Mouse (Mus musculus) heart, embryonic 16.5 days (tissue): Measurements from ENCODE around the gene Olfr523. TPM values are rescaled to one million over a fixed set of nuclear protein-coding genes. Genes with fewer than 3 reads are reported as not detected.

Source experiments
- ATAC-seq: fragments of 200-750 bp; cut with Nextera tagmentation; replicated peaks from 2 replicates; pipeline ENCODE4 v1.8.0; 2017; ENCODE audit warnings: moderate number of reproducible peaks; ENCODE audit not compliant: insufficient read depth, low FRiP score; ENCODE audit errors: extremely low read depth
- H3K27ac ChIP-seq: fragments of 300-500 bp; sonication (generic); 2 replicates; pipeline ENCODE4 v1.5.1; 2014; ENCODE audit warnings: mild to moderate bottlenecking, low read length, control low read depth, moderate library complexity
- H3K27me3 ChIP-seq: fragments of 300-500 bp; sonication (generic); 2 replicates; pipeline ENCODE4 v1.6.1; 2014; ENCODE audit warnings: low read length, mixed read lengths; ENCODE audit not compliant: control insufficient read depth, insufficient read depth
- H3K36me3 ChIP-seq: fragments of 300-500 bp; sonication (generic); 2 replicates; pipeline ENCODE4 v1.6.1; 2014; ENCODE audit not compliant: control insufficient read depth, insufficient read depth
- H3K4me1 ChIP-seq: fragments of 300-500 bp; sonication (generic); 2 replicates; pipeline ENCODE4 v1.6.1; 2014; ENCODE audit warnings: low read length, mixed read lengths; ENCODE audit not compliant: control insufficient read depth, insufficient read depth
- H3K4me2 ChIP-seq: fragments of 300-500 bp; sonication (generic); 2 replicates; pipeline ENCODE4 v1.6.1; 2014; ENCODE audit warnings: low read depth, mild to moderate bottlenecking, control low read depth, low read length
- H3K4me3 ChIP-seq: fragments of 300-500 bp; sonication (generic); 2 replicates; pipeline ENCODE4 v1.5.1; 2014; ENCODE audit warnings: mild to moderate bottlenecking, control low read depth, low read length
- H3K9ac ChIP-seq: fragments of 300-500 bp; sonication (generic); 2 replicates; pipeline ENCODE4 v1.6.1; 2014; ENCODE audit warnings: low read length, control low read depth
- H3K9me3 ChIP-seq: fragments of 300-500 bp; sonication (generic); replicated peaks from 2 replicates; pipeline ENCODE4 v1.6.1; 2016; ENCODE audit warnings: low read length; ENCODE audit not compliant: control insufficient read depth
- WGBS: fragments of 180-500 bp; shearing (Covaris S2); extraction: QIAGEN DNeasy Blood & Tissue Kit; methylation state at CpG from one replicate; pipeline ENCODE4 v1.1.7; 2014; 5-methylcytosine and 5-hydroxymethylcytosine counted together
- polyA plus RNA-seq: library from polyadenylated mRNA; unstranded; fragments of >200 nt; fragmentation: Nextera tagmentation; extraction: Ambion mirVana; gene quantifications from 2 replicates; pipeline ENCODE4 v1.2.1, GENCODE M21; 2015

Gene Olfr523
- polyA plus RNA-seq, 1 experiment from 2014 or later: not detected

DNA sequence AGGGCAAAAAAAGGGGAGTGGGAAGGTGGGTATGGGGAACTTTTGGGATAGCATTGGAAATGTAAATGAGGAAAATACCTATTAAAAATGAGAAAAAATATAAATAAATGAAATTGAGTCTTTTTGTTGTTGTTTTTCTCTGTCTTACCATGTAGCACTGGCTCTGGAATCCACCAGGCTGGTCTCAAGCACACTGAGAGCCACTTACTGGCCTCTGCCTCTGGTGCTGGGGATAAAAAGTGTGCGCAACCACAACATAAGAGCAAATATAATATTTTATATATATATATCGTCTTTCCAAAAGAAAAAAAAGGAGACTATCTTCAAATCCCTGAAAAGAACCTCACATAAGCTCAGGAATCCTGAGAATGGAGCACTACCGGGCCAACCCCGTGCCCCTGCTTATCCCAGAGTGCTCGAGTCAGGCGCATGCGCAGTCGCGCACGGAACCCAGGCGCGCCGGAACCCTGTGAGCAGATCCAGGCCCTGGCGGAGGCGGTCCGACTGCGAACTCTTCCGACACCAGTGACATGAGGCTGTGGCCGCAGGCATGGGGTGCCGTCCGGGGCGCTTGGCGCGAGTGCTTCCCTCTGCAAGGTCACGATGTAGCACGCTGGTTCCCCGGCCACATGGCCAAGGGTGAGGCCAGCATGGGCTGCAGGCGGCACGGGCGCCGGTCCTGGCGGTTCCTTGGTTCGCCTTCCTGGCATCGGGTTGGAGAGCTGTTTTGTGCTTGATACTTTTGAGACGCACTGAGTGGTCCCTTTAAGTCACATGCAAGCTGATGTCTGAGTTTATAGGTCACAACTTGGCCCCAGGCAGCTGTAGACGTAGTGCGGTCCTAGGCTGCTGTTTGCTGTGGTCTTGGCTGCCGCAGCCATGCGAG is 35.6 kb upstream of the Olfr523 start, which contains the start of gene Mtg1:
Gene Mtg1, plus strand, starts transcription at position 430 of the 886 bp plus-strand sequence.
- Histone ChIP-seq H3K4me1 (peaks cover 4% of the 10 kb centered on the region), H3K9ac (peak within 1 kb of the TSS; percentile 88), H3K4me3 (peak within 1 kb of the TSS; percentile 81), H3K9me3 (no peaks in the 10 kb centered on the region), H3K36me3 (peaks cover 3% of the 10 kb centered on the region; the same call in 1 of the 2 replicates), H3K27me3 (no peaks in the 10 kb centered on the region), H3K4me2 (peak within 1 kb of the TSS; percentile 83), H3K27ac (peak within 1 kb of the TSS; percentile 83)
- ATAC-seq: peak; percentile 97
- 2% methylated on average over 39 of the region's 39 CpGs for WGBS

DNA sequence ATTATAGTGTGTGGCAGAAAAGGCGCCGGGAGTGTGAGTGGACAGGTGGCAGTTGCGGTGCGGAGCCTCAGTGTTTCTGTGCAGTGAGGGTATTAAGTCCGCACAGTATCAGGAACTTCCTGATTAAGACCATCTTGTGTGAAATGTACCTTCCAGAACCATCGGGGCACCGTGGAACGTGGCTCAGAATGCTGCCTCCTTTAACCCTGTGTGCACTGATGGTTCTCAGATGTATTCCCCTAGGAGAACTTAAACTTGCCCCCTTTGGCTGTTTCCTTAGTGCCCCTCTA is 35.1 kb upstream of the Olfr523 start:
- WGBS: 0% methylated on average over 8 of the region's 8 CpGs

DNA sequence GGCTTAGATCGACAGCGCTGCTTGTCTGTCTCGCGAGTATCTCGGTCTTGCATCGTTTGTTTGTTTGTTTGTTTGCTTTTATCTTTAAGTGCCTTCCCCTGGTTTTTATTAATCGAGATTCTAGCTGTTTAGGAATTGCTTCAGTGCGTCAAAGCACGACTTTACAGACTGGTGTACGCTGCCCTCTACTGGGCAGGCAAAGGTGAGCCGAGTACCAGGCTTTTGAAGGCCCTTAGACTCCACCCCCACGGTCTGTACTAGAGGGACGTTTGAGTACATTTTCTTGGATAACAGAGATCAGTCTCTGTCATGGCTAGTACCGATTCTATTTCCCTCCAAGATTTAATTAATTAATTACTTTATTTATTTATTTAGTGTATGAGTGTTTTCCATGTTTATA is 31.7 kb upstream of the Olfr523 start:
- Histone ChIP-seq H3K9me3 (no peaks in the 10 kb centered on the region), H3K4me1 (peaks cover 4% of the 10 kb centered on the region), H3K4me3 (no peak overlapping the region), H3K4me2 (no peak overlapping the region), H3K36me3 (no peaks in the 10 kb centered on the region), H3K9ac (no peak overlapping the region), H3K27me3 (no peaks in the 10 kb centered on the region), H3K27ac (no peak overlapping the region)
- no peak for ATAC-seq
- 6% methylated on average over 14 of the region's 14 CpGs for WGBS

More for the DNA sequence above, 35.1 kb upstream of the Olfr523 start:
- no peaks in the 10 kb centered on the region for H3K9me3 ChIP-seq
- no peaks in the 10 kb centered on the region for H3K27me3 ChIP-seq
- H3K27ac ChIP-seq: peak overlapping the region; percentile 83
- no peak for ATAC-seq
- H3K36me3 ChIP-seq: peaks cover 3% of the 10 kb centered on the region; the same call in 1 of the 2 replicates
- H3K4me1 ChIP-seq: peaks cover 4% of the 10 kb centered on the region
- peak overlapping the region; percentile 81 for H3K4me3 ChIP-seq
- peak overlapping the region; percentile 83 for H3K4me2 ChIP-seq
- peak overlapping the region; percentile 88 for H3K9ac ChIP-seq

GRCm38 (mm10) chr7:140144550-140144949 is 28.5 kb upstream of the Olfr523 start:
- H3K4me2 ChIP-seq: no peak overlapping the region
- no peak overlapping the region for H3K27ac ChIP-seq
- H3K4me1 ChIP-seq: no peaks in the 10 kb centered on the region
- peaks cover 6% of the 10 kb centered on the region for H3K36me3 ChIP-seq
- no peaks in the 10 kb centered on the region for H3K27me3 ChIP-seq
- no peak for ATAC-seq
- H3K4me3 ChIP-seq: no peak overlapping the region
- H3K9ac ChIP-seq: no peak overlapping the region
- no peaks in the 10 kb centered on the region for H3K9me3 ChIP-seq
- 84% methylated on average over 4 of the region's 4 CpGs for WGBS

- H3K36me3 ChIP-seq: no peaks in the 10 kb centered on the region
- ATAC-seq: no peak
These were observed 19.6 kb upstream of the Olfr523 start for GRCm38 (mm10) chr7:140153383-140153782.

DNA sequence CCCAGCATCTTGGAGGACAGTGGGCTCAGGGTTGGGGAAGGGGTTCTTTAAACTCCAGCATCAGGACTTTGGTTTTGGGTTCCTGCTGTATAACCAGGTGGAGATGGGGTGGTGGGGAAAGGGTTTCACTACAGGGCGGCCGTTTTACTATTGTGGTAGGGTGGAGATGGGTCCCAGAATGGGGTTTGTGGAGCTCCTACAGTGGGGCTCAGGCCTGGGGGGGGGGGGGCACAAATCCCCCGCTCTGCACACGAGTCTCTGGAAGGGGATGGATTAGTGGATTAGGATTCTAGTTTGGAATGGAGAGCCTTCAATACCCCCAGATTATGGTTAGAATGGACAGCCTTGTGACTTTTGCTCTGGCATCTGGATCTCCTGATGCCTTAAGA is 19.2 kb upstream of the Olfr523 start:
- H3K27me3 ChIP-seq: peaks cover 37% of the 10 kb centered on the region
- peaks cover 9% of the 10 kb centered on the region for H3K4me1 ChIP-seq
- 23% methylated on average over 4 of the region's 4 CpGs for WGBS
- no peak overlapping the region for H3K27ac ChIP-seq
- ATAC-seq: no peak
- no peaks in the 10 kb centered on the region for H3K36me3 ChIP-seq
- H3K9ac ChIP-seq: peak overlapping the region; percentile 58; the same call in 1 of the 2 replicates
- H3K4me2 ChIP-seq: peak overlapping the region; percentile 48
- no peak overlapping the region; the same call in 1 of the 2 replicates for H3K4me3 ChIP-seq
- no peaks in the 10 kb centered on the region for H3K9me3 ChIP-seq

More at GRCm38 (mm10) chr7:140153383-140153782, 19.6 kb upstream of the Olfr523 start:
- Histone ChIP-seq H3K27ac (no peak overlapping the region), H3K9ac (peak overlapping the region; percentile 58), H3K4me3 (peak overlapping the region; percentile 38), H3K4me1 (peaks cover 9% of the 10 kb centered on the region), H3K9me3 (no peaks in the 10 kb centered on the region), H3K27me3 (peaks cover 37% of the 10 kb centered on the region), H3K4me2 (peak overlapping the region; percentile 60)
- 5% methylated on average over 28 of the region's 28 CpGs for WGBS

- H3K4me2 ChIP-seq: peak within 1 kb of the TSS; percentile 48
- H3K27ac ChIP-seq: no peak within 1 kb of the TSS
- peak within 1 kb of the TSS; percentile 9; the same call in 1 of the 2 replicates for H3K9ac ChIP-seq
- ATAC-seq: no peak
- H3K4me3 ChIP-seq: peak within 1 kb of the TSS; percentile 20
- H3K36me3 ChIP-seq: no peaks in the 10 kb centered on the region
- H3K9me3 ChIP-seq: no peaks in the 10 kb centered on the region
- peaks cover 39% of the 10 kb centered on the region for H3K27me3 ChIP-seq
- peaks cover 9% of the 10 kb centered on the region for H3K4me1 ChIP-seq
- 6% methylated on average over 28 of the region's 28 CpGs for WGBS
These were observed 18.6 kb upstream of the Olfr523 start, which contains the start of gene Sprn for GRCm38 (mm10) chr7:140154218-140154927. TSS of gene Sprn (minus strand) at chr7:140154877.

DNA sequence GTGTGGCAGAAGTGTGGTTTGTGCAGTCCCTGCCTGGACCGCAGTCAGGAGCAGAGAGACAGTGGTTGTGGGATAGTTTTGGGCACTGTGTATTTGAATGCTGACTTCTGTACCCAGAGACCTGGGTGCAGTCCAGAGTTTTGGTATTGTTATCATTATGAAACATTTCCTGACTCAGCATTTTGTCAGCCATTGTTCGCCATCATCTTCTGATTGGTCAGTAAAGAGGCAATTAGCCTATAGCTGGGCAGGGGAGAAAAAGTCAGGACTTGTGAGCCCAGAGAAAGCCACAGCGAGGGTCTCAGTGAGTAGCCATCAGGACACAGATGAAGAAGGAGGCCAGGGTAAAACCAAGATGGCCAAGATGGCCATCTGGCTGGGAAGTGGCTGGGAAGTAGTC is 12.7 kb upstream of the Olfr523 start:
- Histone ChIP-seq H3K4me2 (no peak overlapping the region), H3K27me3 (peaks cover 14% of the 10 kb centered on the region), H3K27ac (no peak overlapping the region), H3K9me3 (no peaks in the 10 kb centered on the region), H3K9ac (no peak overlapping the region), H3K4me1 (no peaks in the 10 kb centered on the region), H3K4me3 (no peak overlapping the region), H3K36me3 (no peaks in the 10 kb centered on the region)
- WGBS: 82% methylated on average over 3 of the region's 3 CpGs
- ATAC-seq: no peak

GRCm38 (mm10) chr7:140164664-140165063 is 8.4 kb upstream of the Olfr523 start, which contains the start of gene Olfr522:
TSS of gene Olfr522 (minus strand) at chr7:140164764.
- Histone ChIP-seq H3K9me3 (no peaks in the 10 kb centered on the region), H3K9ac (no peak within 1 kb of the TSS), H3K4me2 (no peak within 1 kb of the TSS), H3K27me3 (0 out of 2 replicates have a peak, but pooled peaks cover 2% of the 10 kb centered on the region), H3K27ac (no peak within 1 kb of the TSS), H3K36me3 (no peaks in the 10 kb centered on the region), H3K4me1 (no peaks in the 10 kb centered on the region), H3K4me3 (no peak within 1 kb of the TSS)
- 56% methylated on average over 7 of the region's 7 CpGs for WGBS
- no peak for ATAC-seq
